Mouse (Mus musculus) adrenal gland (tissue): ENCODE measurements at regions not wholly inside any gene's neighbourhood (a gene's known extent, or its start where the extent isn't known, plus 50 kb on each side); places are given as distances from the start of the nearest gene placed in this dataset.

Source experiments
- intact Hi-C: fragments of 180-260 bp; cut with DNase I; formaldehyde crosslinking; loops from one replicate; pipeline ENCODE4 v1.15.1; 2025

GRCm38 (mm10) chr9:27694805-27695593 lies 95.6 kb upstream of the Opcml start:
- intact Hi-C loops, result no loop called here

- intact Hi-C loops, result no loop called here
These were observed 89.0 kb upstream of the Opcml start for GRCm38 (mm10) chr9:27701559-27701958.

- intact Hi-C loops, result no loop called here
These were observed 88.4 kb upstream of the Opcml start for GRCm38 (mm10) chr9:27702140-27702539.

GRCm38 (mm10) chr9:27704001-27704400 lies 86.6 kb upstream of the Opcml start:
- intact Hi-C loops, result no loop called here

- intact Hi-C loops, result no loop called here
These were observed 66.7 kb upstream of the Opcml start for GRCm38 (mm10) chr9:27723840-27724408.

- intact Hi-C loops, result no loop called here
These were observed 66.0 kb upstream of the Opcml start for GRCm38 (mm10) chr9:27724576-27724975.

- intact Hi-C loops, result no loop called here
These were observed 61.7 kb upstream of the Opcml start for GRCm38 (mm10) chr9:27728652-27729557.

- intact Hi-C loops, result no loop called here
These were observed 61.1 kb upstream of the Opcml start for GRCm38 (mm10) chr9:27729558-27729889.

- intact Hi-C loops, result no loop called here
These were observed 51.3 kb upstream of the Opcml start for GRCm38 (mm10) chr9:27739287-27739686.
